Mouse (Mus musculus) forebrain, postnatal 0 days (tissue): ENCODE results near the gene Sipa1l3. TPM values are rescaled to one million over a fixed set of nuclear protein-coding genes. Genes with fewer than 3 reads are reported as not detected.

ENCODE experiments used
- ATAC-seq: fragments of 200-750 bp; cut with Nextera tagmentation; 2 replicates; pipeline ENCODE4 v1.8.0; 2017; ENCODE audit warnings: mild to moderate bottlenecking, moderate library complexity
- DNase-seq: peaks from one replicate; pipeline ENCODE4 v3.0.0-alpha.2; 2015
- H3K27ac ChIP-seq: fragments of 300-500 bp; sonication (generic); 2 replicates; pipeline ENCODE4 v1.5.1; 2014; ENCODE audit warnings: low read depth, mild to moderate bottlenecking, antibody characterized with exemption, low read length, moderate library complexity, mixed read lengths
- H3K27me3 ChIP-seq: fragments of 300-500 bp; sonication (generic); 2 replicates; pipeline ENCODE4 v1.6.1; 2014; ENCODE audit warnings: mild to moderate bottlenecking, low read length, mixed read lengths; ENCODE audit not compliant: insufficient read depth
- H3K36me3 ChIP-seq: fragments of 300-500 bp; sonication (generic); 2 replicates; pipeline ENCODE4 v1.6.1; 2014; ENCODE audit warnings: mild to moderate bottlenecking, moderate library complexity; ENCODE audit not compliant: insufficient read depth
- H3K4me1 ChIP-seq: fragments of 300-500 bp; sonication (generic); 2 replicates; pipeline ENCODE4 v1.6.1; 2014; ENCODE audit warnings: antibody characterized with exemption; ENCODE audit not compliant: insufficient read depth
- H3K4me2 ChIP-seq: fragments of 300-500 bp; sonication (generic); 2 replicates; pipeline ENCODE4 v1.6.1; 2014; ENCODE audit warnings: low read depth, mild to moderate bottlenecking, moderate library complexity
- H3K4me3 ChIP-seq: fragments of 300-500 bp; sonication (generic); 2 replicates; pipeline ENCODE4 v1.5.1; 2014; ENCODE audit warnings: low read depth, low read length, mixed read lengths
- H3K9ac ChIP-seq: fragments of 300-500 bp; sonication (generic); 2 replicates; pipeline ENCODE4 v1.6.1; 2014; ENCODE audit warnings: mild to moderate bottlenecking
- H3K9me3 ChIP-seq: fragments of 300-500 bp; sonication (generic); 2 replicates; pipeline ENCODE4 v1.6.1; 2016; ENCODE audit warnings: low read length
- CTCF ChIP-seq: sonication (generic); IDR thresholded peaks from 2 replicates; pipeline ENCODE4 v1.5.1; 2016; ENCODE audit warnings: antibody characterized with exemption, control low read depth, low read depth
- WGBS: fragments of 180-500 bp; shearing (Covaris S2); extraction: QIAGEN DNeasy Blood & Tissue Kit; methylation state at CpG from one replicate; pipeline ENCODE4 v1.1.7; 2014; 5-methylcytosine and 5-hydroxymethylcytosine counted together
- polyA plus RNA-seq: library from polyadenylated mRNA; unstranded; fragments of >200 nt; fragmentation: Nextera tagmentation; extraction: Ambion mirVana; gene quantifications from 2 replicates; pipeline ENCODE4 v1.2.1, GENCODE M21; 2015
- total RNA-seq: library from RNA; depleted of rRNA; stranded (reverse); fragments of >200 nt; gene quantifications from 2 replicates; pipeline ENCODE4 v1.2.3, GENCODE M21; 2014

Gene Sipa1l3
- total and polyA plus RNA-seq, 2 experiments from 2014 or later = 12.1 to 44.1 TPM

GRCm38 (mm10) chr7:29491861-29492260 is 26.6 kb downstream of the Sipa1l3 start:
- no peak overlapping the region for H3K4me3 ChIP-seq
- no peaks in the 10 kb centered on the region for H3K9me3 ChIP-seq
- TF ChIP-seq CTCF = no peak
- no peak for ATAC-seq
- H3K27ac ChIP-seq = no peak overlapping the region
- DNase-seq = no peak
- WGBS = 81% methylated on average over 3 of the region's 3 CpGs
- no peaks in the 10 kb centered on the region for H3K36me3 ChIP-seq
- peaks cover 2% of the 10 kb centered on the region; the same call in 1 of the 2 replicates for H3K4me1 ChIP-seq
- H3K4me2 ChIP-seq = no peak overlapping the region
- no peak overlapping the region for H3K9ac ChIP-seq
- no peaks in the 10 kb centered on the region for H3K27me3 ChIP-seq

- TF ChIP-seq CTCF = no peak
- no peak overlapping the region for H3K9ac ChIP-seq
Observed at GRCm38 (mm10) chr7:29491471-29491755, 27.0 kb downstream of the Sipa1l3 start.

GRCm38 (mm10) chr7:29490704-29491470 is 27.6 kb downstream of the Sipa1l3 start:
- ATAC-seq (no peak), DNase-seq (no peak)
- H3K4me1 ChIP-seq = peaks cover 2% of the 10 kb centered on the region; the same call in 1 of the 2 replicates
- H3K9me3 ChIP-seq = no peaks in the 10 kb centered on the region
- no peak overlapping the region for H3K27ac ChIP-seq
- no peaks in the 10 kb centered on the region for H3K27me3 ChIP-seq
- WGBS = 63% methylated on average over 8 of the region's 8 CpGs
- no peak overlapping the region for H3K4me2 ChIP-seq
- H3K4me3 ChIP-seq = no peak overlapping the region
- no peak overlapping the region for H3K9ac ChIP-seq
- no peaks in the 10 kb centered on the region for H3K36me3 ChIP-seq
- TF ChIP-seq CTCF = no peak

More at GRCm38 (mm10) chr7:29491471-29491755, 27.0 kb downstream of the Sipa1l3 start:
- no peaks in the 10 kb centered on the region for H3K36me3 ChIP-seq
- WGBS = 71% methylated on average over 3 of the region's 3 CpGs
- ATAC-seq = no peak
- H3K27me3 ChIP-seq = no peaks in the 10 kb centered on the region
- H3K27ac ChIP-seq = no peak overlapping the region
- H3K4me1 ChIP-seq = peaks cover 2% of the 10 kb centered on the region; the same call in 1 of the 2 replicates
- no peaks in the 10 kb centered on the region for H3K9me3 ChIP-seq
- no peak for DNase-seq
- H3K4me2 ChIP-seq = no peak overlapping the region
- H3K4me3 ChIP-seq = no peak overlapping the region

- DNase-seq (no peak), ATAC-seq (no peak)
- H3K27me3 ChIP-seq = no peaks in the 10 kb centered on the region
- no peaks in the 10 kb centered on the region for H3K9me3 ChIP-seq
- peaks cover 2% of the 10 kb centered on the region; the same call in 1 of the 2 replicates for H3K4me1 ChIP-seq
- no peak for TF ChIP-seq CTCF
- H3K4me2 ChIP-seq = no peak overlapping the region
- no peak overlapping the region for H3K27ac ChIP-seq
- no peak overlapping the region for H3K9ac ChIP-seq
- WGBS = 7% methylated on average over 7 of the region's 7 CpGs
- no peaks in the 10 kb centered on the region for H3K36me3 ChIP-seq
- H3K4me3 ChIP-seq = no peak overlapping the region
Observed at GRCm38 (mm10) chr7:29489851-29490250, 28.6 kb downstream of the Sipa1l3 start.

- Histone ChIP-seq H3K9ac (no peak overlapping the region), H3K4me3 (no peak overlapping the region), H3K36me3 (no peaks in the 10 kb centered on the region), H3K4me1 (peaks cover 2% of the 10 kb centered on the region; the same call in 1 of the 2 replicates), H3K4me2 (no peak overlapping the region), H3K27me3 (no peaks in the 10 kb centered on the region), H3K9me3 (no peaks in the 10 kb centered on the region), H3K27ac (no peak overlapping the region)
- WGBS = 4% methylated on average over 3 of the region's 3 CpGs
- ATAC-seq (no peak), DNase-seq (no peak)
- no peak for TF ChIP-seq CTCF
Observed at GRCm38 (mm10) chr7:29489364-29489763, 29.1 kb downstream of the Sipa1l3 start.

GRCm38 (mm10) chr7:29486753-29487152 is 31.7 kb downstream of the Sipa1l3 start:
- H3K27me3 ChIP-seq = no peaks in the 10 kb centered on the region
- H3K4me1 ChIP-seq = peaks cover 2% of the 10 kb centered on the region; the same call in 1 of the 2 replicates
- ATAC-seq (no peak), DNase-seq (no peak)
- TF ChIP-seq CTCF = no peak
- 84% methylated on average over 3 of the region's 3 CpGs for WGBS
- H3K9me3 ChIP-seq = no peaks in the 10 kb centered on the region
- H3K4me2 ChIP-seq = no peak overlapping the region
- no peak overlapping the region for H3K27ac ChIP-seq
- no peak overlapping the region for H3K9ac ChIP-seq
- H3K4me3 ChIP-seq = no peak overlapping the region
- no peaks in the 10 kb centered on the region for H3K36me3 ChIP-seq

- Histone ChIP-seq H3K9me3 (no peaks in the 10 kb centered on the region), H3K27me3 (no peaks in the 10 kb centered on the region), H3K27ac (no peak overlapping the region), H3K4me2 (no peak overlapping the region), H3K4me1 (peaks cover 2% of the 10 kb centered on the region; the same call in 1 of the 2 replicates), H3K4me3 (no peak overlapping the region), H3K36me3 (no peaks in the 10 kb centered on the region), H3K9ac (no peak overlapping the region)
- WGBS = 78% methylated on average over 2 of the region's 2 CpGs
- ATAC-seq = no peak
- DNase-seq = no peak
- TF ChIP-seq CTCF = no peak
Observed at GRCm38 (mm10) chr7:29485721-29486120, 32.7 kb downstream of the Sipa1l3 start.
